Mouse (Mus musculus): ENCODE measurements at regions not wholly inside any gene's neighbourhood (a gene's known extent, or its start where the extent isn't known, plus 50 kb on each side); places are given as distances from the start of the nearest gene placed in this dataset.

GRCm38 (mm10) chr4:124193059-124193721 lies 275.4 kb upstream of the 4930535I16Rik start:
- no peak for ATAC-seq (replicated peaks; ENCODE audit: poor library complexity, severe bottlenecking)

GRCm38 (mm10) chr4:124190775-124191174 lies 273.0 kb upstream of the 4930535I16Rik start:
- no peak for ATAC-seq (replicated peaks; ENCODE audit: poor library complexity, severe bottlenecking)

- ATAC-seq (replicated peaks; ENCODE audit: poor library complexity, severe bottlenecking) = no peak
Measured at GRCm38 (mm10) chr4:124189993-124190385, 272.2 kb upstream of the 4930535I16Rik start.

DNA sequence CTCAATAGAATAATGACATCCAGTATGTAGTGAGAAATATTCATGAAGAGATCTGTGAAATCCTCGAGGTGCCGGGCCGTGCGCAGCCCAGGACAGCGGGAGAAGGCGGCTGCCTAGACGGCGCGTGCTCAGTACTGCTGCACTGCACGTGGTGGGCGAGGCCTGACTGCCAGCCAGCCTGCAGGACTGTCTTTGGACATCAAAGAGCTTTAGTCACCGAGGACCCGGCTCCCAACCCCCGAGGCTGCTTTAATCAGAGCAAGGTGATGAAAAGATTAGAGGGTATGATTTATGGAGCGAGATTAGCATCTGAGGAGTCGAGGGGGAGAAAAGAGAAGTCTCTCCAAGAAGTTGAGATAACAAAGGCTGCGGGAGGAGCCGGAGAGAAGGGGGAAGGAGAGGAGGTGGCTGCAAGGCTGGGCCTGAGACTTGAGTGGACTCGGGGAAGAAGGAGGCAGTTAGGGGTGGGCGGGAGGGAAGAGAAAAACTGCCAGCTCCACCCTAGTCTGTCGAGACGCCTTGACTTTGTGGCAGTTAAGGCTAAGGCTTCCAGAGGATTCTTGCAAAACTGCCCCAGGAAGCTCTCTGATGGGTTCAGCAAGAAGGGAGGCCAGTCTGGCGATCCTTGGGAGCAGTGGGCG lies 271.6 kb upstream of the 4930535I16Rik start:
- no peak for ATAC-seq (replicated peaks; ENCODE audit: poor library complexity, severe bottlenecking)

DNA sequence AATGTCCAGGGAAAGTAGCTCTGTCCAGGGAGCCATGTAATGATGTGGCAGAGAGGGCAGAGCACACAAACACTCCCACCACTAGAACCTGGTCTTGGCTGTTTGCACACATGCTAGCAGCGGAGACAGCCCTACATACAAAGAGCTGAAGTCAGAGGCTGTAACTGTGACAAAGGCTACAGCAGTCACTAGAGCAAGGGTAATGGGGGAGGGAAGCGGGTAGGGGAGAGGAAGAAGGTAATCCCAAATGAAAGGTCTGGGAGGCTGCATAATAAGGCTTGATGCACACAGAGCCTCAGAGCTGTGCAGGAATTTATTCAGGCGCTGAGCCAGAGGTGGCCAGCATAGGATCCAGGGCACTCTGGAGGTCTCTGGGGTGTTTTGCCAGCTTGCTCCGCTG lies 269.3 kb upstream of the 4930535I16Rik start:
- ATAC-seq (replicated peaks; ENCODE audit: poor library complexity, severe bottlenecking) = no peak

GRCm38 (mm10) chr4:124181335-124181734 lies 263.5 kb upstream of the 4930535I16Rik start:
- no peak for ATAC-seq (replicated peaks; ENCODE audit: poor library complexity, severe bottlenecking)

- no peak for ATAC-seq (replicated peaks; ENCODE audit: poor library complexity, severe bottlenecking)
Measured at GRCm38 (mm10) chr4:124178401-124179018, 260.7 kb upstream of the 4930535I16Rik start.

GRCm38 (mm10) chr4:124175531-124175930 lies 257.7 kb upstream of the 4930535I16Rik start:
- ATAC-seq (replicated peaks; ENCODE audit: poor library complexity, severe bottlenecking) = no peak

DNA sequence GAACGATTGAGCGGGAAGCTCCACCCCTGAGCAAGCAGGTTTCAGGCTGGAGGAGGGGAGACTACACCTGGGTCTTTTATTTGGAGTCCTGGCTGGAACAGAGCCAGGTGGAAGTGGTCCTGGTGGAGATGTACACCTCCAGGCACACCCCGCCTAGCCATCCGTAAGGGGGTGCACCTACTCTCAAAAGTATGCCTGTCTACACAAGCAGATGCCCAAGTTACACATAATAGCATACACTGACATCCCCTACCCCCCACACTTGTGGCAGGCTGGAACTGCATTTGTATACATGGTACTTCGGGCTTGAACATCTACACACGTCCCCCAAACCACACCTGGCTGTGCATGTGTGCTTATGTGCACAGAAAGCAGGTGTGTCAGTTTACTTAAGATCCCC lies 236.8 kb upstream of the 4930535I16Rik start:
- ATAC-seq (replicated peaks; ENCODE audit: poor library complexity, severe bottlenecking) = no peak

GRCm38 (mm10) chr4:124149771-124150451 lies 232.1 kb upstream of the 4930535I16Rik start:
- no peak for ATAC-seq (replicated peaks; ENCODE audit: poor library complexity, severe bottlenecking)

GRCm38 (mm10) chr4:124149037-124149436 lies 231.2 kb upstream of the 4930535I16Rik start:
- ATAC-seq (replicated peaks; ENCODE audit: poor library complexity, severe bottlenecking) = no peak

- no peak for ATAC-seq (replicated peaks; ENCODE audit: poor library complexity, severe bottlenecking)
Measured at GRCm38 (mm10) chr4:124147276-124147675, 229.5 kb upstream of the 4930535I16Rik start.

- no peak for ATAC-seq (replicated peaks; ENCODE audit: poor library complexity, severe bottlenecking)
Measured at GRCm38 (mm10) chr4:124146135-124146534, 228.3 kb upstream of the 4930535I16Rik start.

GRCm38 (mm10) chr4:124143630-124144029 lies 225.8 kb upstream of the 4930535I16Rik start:
- no peak for ATAC-seq (replicated peaks; ENCODE audit: poor library complexity, severe bottlenecking)

- ATAC-seq (replicated peaks; ENCODE audit: poor library complexity, severe bottlenecking) = no peak
Measured at GRCm38 (mm10) chr4:124143226-124143625, 225.4 kb upstream of the 4930535I16Rik start.

GRCm38 (mm10) chr4:124142083-124142482 lies 224.3 kb upstream of the 4930535I16Rik start:
- peak; percentile 50; the same call in 1 of the 2 replicates for ATAC-seq (replicated peaks; ENCODE audit: poor library complexity, severe bottlenecking)

DNA sequence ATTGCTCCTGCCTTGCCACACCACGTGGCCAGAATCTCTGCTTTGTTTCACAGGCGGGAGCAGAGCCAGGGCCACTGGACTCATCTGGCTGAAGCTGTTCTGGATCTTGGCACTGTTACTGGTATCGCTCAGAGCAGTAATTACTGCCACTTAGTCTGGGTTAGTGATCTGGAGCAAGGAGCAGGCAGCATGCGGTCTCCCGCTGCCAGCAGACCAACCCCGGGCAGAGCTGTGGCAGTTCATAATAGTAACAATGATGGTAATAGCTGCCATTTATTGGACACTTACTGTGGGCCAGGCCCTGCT lies 217.3 kb upstream of the 4930535I16Rik start:
- no peak for ATAC-seq (replicated peaks; ENCODE audit: poor library complexity, severe bottlenecking)

DNA sequence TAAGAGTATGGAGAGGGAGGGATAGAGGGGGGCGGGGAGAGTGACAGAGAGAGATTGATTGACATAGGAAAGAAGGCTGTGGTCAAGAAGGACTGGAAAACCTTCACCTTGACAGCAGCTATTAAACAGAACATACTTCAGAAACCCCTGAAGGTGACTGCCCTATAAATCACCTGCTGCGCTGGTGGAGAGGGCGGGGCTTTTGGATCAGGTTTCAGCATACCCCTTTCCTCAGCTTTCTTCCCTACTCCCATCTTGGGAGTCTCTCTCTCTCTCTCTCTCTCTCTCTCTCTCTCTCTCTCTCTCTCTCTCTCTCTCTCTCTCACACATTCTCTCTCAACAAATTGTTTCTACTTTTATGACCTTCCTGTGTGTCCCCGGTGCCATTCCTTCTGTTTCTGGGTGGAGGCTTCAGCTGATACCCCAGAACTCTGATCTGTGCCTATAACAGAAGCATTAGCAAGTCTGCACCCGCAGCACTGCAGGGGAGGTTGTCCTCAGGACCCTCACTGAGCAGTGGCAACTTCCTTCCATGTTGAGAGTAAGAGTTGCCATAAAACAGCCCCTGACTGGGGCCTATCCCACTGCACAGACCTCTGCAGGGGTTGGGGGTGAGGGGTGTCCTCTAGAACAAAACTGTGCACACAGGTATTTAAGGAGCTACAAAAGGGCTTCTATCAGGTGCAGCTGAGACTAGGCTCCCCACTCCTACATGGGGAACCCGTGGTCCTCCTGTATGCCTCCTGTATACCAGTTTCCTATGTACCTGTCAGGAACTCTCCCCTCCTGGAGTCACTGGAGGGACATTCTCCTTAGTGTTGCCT lies 216.7 kb upstream of the 4930535I16Rik start:
- ATAC-seq (replicated peaks; ENCODE audit: poor library complexity, severe bottlenecking) = no peak

DNA sequence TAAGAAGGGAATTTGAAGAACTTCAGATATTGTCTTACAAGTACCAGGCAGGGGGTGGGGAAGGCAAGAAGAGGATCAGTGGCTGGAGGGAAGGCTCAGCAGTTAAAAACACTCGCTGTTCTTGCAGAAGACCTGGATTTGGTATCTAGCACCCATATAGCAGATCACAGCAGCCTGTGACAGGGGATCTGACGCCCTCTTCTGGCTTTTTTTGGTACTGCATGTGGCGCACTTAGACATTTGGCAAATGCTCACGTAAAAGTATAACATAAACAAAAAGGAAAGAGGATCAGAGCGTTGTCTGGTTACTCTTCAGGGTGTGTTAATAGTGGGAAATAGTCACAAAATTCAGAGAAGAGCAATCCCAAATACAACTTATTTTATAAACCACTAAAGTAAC lies 213.1 kb upstream of the 4930535I16Rik start:
- no peak for ATAC-seq (replicated peaks; ENCODE audit: poor library complexity, severe bottlenecking)

DNA sequence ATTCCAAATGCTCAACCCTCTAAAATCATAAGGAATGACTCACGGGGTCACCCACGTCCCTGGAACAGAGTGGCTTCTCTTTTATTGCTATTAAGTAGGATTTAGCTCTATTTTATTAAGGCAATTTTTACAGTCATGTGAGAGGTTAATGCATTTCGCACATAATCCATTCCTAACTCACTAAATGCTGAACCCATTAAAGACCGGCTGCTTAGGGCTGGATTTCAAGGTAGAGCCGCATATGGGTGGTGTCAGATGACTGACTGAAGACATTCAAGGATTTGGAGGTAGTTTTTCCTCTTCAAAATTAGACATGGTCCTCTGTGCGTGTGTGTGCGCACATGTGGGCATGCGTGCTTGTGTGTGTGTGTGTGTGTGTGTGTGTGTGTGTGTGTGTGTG lies 208.4 kb upstream of the 4930535I16Rik start:
- no peak for ATAC-seq (replicated peaks; ENCODE audit: poor library complexity, severe bottlenecking)
